Mouse (Mus musculus) liver, embryonic 18 days (tissue): Measurements from ENCODE around the gene St3gal3. TPM values are rescaled to one million over a fixed set of nuclear protein-coding genes. Genes with fewer than 3 reads are reported as not detected.

ENCODE experiments used
- polyA plus RNA-seq: library from polyadenylated mRNA; depleted of rRNA; stranded (reverse); fragments of >200 nt; gene quantifications from 2 replicates; pipeline ENCODE4 v1.2.3, GENCODE M21; 2012; rRNA removed

The St3gal3 gene
- polyA plus RNA-seq: 8.7 and 9.6 TPM in 2 replicates

DNA sequence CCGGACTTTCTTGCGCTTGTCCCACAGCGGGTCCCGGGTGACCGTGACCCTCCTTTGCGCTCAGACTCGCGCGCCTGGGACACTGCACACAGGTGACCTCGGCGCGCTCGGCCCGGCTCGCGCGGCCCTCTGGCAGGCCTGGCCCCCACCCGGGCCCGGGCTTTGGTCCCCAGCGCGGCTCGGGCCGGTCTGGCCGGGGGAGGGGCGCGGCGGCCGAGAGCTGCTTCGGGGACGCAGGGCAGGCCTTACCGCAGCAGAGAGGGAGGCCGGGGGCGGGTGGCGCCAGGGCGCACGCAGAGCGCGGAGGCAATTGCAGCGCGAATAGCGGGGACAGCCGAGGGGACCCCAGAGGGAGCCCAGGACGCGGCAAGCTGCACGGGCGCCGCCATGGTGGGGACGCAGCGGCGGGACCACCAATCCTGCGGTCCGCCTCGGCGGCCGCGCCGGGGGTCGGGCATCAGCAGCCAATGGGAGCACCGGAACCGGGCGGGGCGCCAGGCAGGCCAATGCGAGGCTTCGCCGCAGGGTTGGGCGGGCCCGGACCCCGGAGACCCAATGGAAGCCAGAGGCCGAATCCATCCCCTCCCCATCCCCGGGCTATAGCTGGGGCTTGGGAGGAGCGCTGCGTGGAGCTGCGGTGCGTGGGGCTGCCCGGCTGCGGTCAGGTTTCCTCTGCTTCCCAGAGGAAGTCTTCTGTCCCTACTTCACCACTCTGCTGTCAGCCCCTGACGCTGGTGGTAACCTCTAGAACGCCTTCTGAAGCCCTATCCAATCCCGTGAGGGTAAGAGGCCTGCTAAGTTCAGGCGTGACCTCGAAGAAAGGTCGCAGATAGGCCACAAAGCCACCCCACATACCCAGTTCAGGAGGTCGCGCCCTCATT, at the start of gene St3gal3:
TSS of gene St3gal3 (minus strand) at position 430 of the 881 bp plus-strand sequence.

GRCm38 (mm10) chr4:118179467-118180300, 45.0 kb upstream of the St3gal3 start, which contains the start of gene Kdm4a:
Gene Kdm4a (minus strand): TSS chr4:118180043.

GRCm38 (mm10) chr4:117929391-117929881, 205.3 kb downstream of the St3gal3 start, which contains the start of gene Artn:
Gene Artn (minus strand): TSS chr4:117929763.

DNA sequence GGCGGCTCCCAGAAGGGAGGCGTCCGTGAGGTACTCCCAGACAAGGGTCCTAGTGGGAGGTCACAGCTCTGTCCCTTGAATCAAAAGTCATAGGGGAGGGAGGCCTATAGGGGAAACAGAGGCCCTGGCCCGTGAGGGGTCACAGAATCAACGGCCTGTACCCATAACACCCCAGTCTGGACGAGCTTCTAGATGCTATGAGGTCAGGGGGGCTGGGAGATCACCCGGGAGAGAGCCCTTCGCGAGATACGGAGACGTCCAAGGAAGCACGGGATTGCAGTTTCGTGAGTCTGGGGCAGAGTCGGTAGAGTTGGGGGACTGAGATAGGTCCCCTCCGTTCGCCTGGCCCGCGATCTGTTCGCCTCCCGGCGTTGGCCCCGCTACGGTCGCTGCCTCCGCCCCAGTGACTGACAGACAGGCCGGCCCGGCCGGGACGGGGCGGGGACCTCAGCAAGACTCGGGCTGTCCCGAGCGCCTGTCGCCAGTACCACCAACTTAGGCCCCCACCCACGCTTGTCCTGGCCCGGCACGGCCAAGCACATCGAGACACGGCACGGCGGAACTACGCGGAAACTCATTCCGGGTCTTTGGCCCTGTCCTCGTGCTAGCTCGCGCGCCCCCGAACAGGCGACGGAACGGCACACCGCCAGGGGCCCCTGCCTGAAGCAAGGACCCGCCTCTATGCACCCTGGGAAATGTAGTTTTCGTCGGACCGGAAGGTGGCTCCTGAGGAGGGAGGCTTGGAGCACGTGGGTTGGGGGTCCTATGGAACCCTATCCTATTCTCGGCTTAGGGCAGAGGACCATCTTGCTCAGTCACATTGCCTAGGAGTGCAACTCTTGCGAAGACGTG, 219.9 kb downstream of the St3gal3 start, which contains the start of gene Ipo13:
TSS of gene Ipo13 (minus strand) at position 409 of the 852 bp plus-strand sequence.

DNA sequence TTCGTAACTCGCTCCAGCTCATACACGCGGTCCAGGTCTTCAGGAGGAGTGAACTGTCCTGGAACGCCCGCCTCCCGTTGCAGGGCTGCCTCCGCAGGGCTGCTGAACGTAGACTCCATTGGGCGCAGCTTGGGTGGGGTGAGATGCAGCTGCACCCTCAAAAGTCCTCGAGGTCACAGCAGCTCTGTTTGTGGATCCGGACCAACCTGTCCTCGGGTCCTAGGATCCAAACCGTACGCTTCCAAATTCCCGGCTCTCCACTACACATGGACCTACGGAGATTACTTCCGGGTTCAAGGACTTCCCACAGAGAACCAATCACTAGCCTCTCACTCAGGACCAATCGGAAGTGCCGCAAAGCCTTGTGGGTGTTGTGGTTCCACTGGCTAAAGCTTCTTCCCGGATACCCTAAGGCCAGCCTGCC, 243.0 kb downstream of the St3gal3 start, which contains the start of gene Dph2:
TSS of gene Dph2 (minus strand) at position 295 of the 424 bp plus-strand sequence.

DNA sequence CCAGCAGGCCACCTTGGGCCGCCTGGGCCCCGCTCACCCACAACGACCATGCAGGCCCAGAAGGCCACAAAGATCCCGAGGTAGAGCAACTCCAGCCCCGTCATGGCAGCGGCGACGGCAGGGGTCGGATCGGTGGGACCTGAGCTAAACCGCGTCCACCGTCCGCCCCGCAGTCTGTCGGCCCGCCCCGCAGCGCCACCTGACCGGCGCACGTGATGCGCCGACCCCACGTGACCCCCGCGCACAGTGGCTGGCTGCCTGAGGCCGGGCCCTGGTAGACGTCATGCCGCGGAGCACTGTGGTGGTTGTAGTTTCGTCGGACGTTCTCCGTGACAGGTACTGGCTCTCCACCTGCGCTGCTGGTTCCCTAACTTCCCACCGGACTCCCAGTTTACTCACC, 247.6 kb downstream of the St3gal3 start, which contains the start of gene Atp6v0b:
TSS of gene Atp6v0b (minus strand) at position 201 of the 400 bp plus-strand sequence.

GRCm38 (mm10) chr4:117882701-117883691, 251.7 kb downstream of the St3gal3 start, which contains the start of gene B4galt2:
Gene B4galt2 (minus strand): TSS chr4:117883487.

Other genes starting within 250 kb of the St3gal3 start
- gene Atp6v0b, start 247.6 kb downstream of the St3gal3 start, polyA plus RNA-seq: 134 and 138 TPM in 2 replicates
- gene Dph2, start 242.9 kb downstream of the St3gal3 start, polyA plus RNA-seq: 4.9 and 5.1 TPM in 2 replicates
- gene Ipo13, start 219.9 kb downstream of the St3gal3 start, polyA plus RNA-seq: 9.6 and 10.0 TPM in 2 replicates
- 0.19 and 0.26 TPM in 2 replicates for gene Artn, start 205.2 kb downstream of the St3gal3 start, polyA plus RNA-seq
- gene Kdm4a, start 45.1 kb upstream of the St3gal3 start, polyA plus RNA-seq: 15.5 and 18.0 TPM in 2 replicates
- gene Ptprf, start 156.5 kb upstream of the St3gal3 start, polyA plus RNA-seq: 11.4 and 13.5 TPM in 2 replicates